Mouse (Mus musculus): ENCODE measurements around the gene Nfix. TPM values are rescaled to one million over a fixed set of nuclear protein-coding genes. Genes with fewer than 3 reads are reported as not detected.

Nfix gene
- polyA plus RNA-seq, 1 experiment from 2014 or later, result 0.87 TPM

- Histone ChIP-seq H3K36me3 (no peaks in the 10 kb centered on the region), H3K4me1 (peaks cover 29% of the 10 kb centered on the region), H3K27ac (no peak overlapping the region), H3K4me3 (no peak overlapping the region), H3K27me3 (ENCODE audit: insufficient read depth, poor library complexity, severe bottlenecking) (peaks cover 100% of the 10 kb centered on the region), H3K9me3 (no peaks in the 10 kb centered on the region)
- WGBS, result 9% methylated on average over 14 of the region's 14 CpGs
- no peak for DNase-seq (ENCODE audit: low spot score)
Measured at GRCm38 (mm10) chr8:84787523-84788302, 12.4 kb downstream of the Nfix start.

- 6% methylated on average over 11 of the region's 11 CpGs for WGBS
- DNase-seq (ENCODE audit: low spot score), result no peak
- H3K9me3 ChIP-seq, result no peaks in the 10 kb centered on the region
- H3K27me3 ChIP-seq (ENCODE audit: insufficient read depth, poor library complexity, severe bottlenecking), result peaks cover 100% of the 10 kb centered on the region
- H3K4me3 ChIP-seq, result no peak overlapping the region
- H3K36me3 ChIP-seq, result no peaks in the 10 kb centered on the region
- H3K4me1 ChIP-seq, result peaks cover 29% of the 10 kb centered on the region
- no peak overlapping the region for H3K27ac ChIP-seq
Measured at GRCm38 (mm10) chr8:84786801-84787467, 13.2 kb downstream of the Nfix start.

- Histone ChIP-seq H3K27ac (no peak overlapping the region), H3K4me1 (peaks cover 33% of the 10 kb centered on the region), H3K27me3 (ENCODE audit: insufficient read depth, poor library complexity, severe bottlenecking) (peaks cover 100% of the 10 kb centered on the region), H3K36me3 (no peaks in the 10 kb centered on the region), H3K4me3 (peak overlapping the region; percentile 25; the same call in 1 of the 2 replicates), H3K9me3 (no peaks in the 10 kb centered on the region)
- DNase-seq (ENCODE audit: low spot score), result no peak
- WGBS, result under 1% methylated on average over 38 of the region's 38 CpGs
Measured at GRCm38 (mm10) chr8:84785756-84786677, 14.1 kb downstream of the Nfix start.

- Histone ChIP-seq H3K4me3 (no peak overlapping the region), H3K9me3 (no peaks in the 10 kb centered on the region), H3K27ac (no peak overlapping the region), H3K27me3 (ENCODE audit: insufficient read depth, poor library complexity, severe bottlenecking) (peaks cover 100% of the 10 kb centered on the region), H3K4me1 (peaks cover 33% of the 10 kb centered on the region), H3K36me3 (no peaks in the 10 kb centered on the region)
- WGBS, result 1% methylated on average over 11 of the region's 11 CpGs
- no peak for DNase-seq (ENCODE audit: low spot score)
Measured at GRCm38 (mm10) chr8:84785506-84785755, 14.7 kb downstream of the Nfix start.

DNA sequence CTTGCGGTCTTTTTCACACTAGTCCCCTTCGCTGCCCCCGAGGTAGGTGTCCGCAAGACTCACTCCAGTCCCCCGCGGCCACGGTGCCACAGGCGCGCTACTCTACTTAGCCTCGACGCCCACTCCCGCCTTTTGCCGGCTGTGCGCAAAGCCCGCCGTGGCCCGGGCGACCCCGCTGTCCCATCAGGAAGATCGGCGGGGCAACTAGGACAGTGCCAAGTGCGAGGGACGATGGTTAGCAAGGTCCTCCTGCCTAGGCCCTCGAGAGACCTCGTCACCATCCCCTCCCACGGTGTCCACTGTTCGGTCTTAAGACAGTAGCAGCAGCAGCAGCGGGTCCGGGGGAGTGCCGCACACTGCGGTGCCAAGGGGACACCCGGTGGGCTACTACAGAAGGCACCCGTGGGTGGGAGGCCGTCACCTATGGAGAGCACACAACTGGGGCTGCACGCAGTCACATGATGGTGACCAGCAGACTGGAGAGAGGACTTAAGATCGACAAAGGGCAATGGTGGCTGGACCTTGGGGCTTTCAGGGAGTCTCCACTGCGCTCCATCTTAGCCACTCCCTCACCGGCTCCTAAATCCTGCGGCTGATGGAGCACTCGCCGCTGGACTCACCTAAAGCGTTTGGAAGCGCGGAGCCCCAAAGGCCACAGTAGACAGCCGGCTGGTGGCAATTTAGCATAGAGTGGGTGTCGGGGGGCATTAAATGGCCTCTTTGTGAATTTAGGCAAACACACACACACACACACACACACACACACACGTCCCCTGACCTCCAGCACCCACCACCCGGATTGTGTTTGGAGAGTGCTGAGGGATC is 15.3 kb downstream of the Nfix start:
- no peak for DNase-seq (ENCODE audit: low spot score)
- no peaks in the 10 kb centered on the region for H3K36me3 ChIP-seq
- H3K27me3 ChIP-seq (ENCODE audit: insufficient read depth, poor library complexity, severe bottlenecking), result peaks cover 100% of the 10 kb centered on the region
- H3K27ac ChIP-seq, result no peak overlapping the region
- peaks cover 29% of the 10 kb centered on the region for H3K4me1 ChIP-seq
- no peaks in the 10 kb centered on the region for H3K9me3 ChIP-seq
- no peak overlapping the region for H3K4me3 ChIP-seq
- 1% methylated on average over 48 of the region's 48 CpGs for WGBS

DNA sequence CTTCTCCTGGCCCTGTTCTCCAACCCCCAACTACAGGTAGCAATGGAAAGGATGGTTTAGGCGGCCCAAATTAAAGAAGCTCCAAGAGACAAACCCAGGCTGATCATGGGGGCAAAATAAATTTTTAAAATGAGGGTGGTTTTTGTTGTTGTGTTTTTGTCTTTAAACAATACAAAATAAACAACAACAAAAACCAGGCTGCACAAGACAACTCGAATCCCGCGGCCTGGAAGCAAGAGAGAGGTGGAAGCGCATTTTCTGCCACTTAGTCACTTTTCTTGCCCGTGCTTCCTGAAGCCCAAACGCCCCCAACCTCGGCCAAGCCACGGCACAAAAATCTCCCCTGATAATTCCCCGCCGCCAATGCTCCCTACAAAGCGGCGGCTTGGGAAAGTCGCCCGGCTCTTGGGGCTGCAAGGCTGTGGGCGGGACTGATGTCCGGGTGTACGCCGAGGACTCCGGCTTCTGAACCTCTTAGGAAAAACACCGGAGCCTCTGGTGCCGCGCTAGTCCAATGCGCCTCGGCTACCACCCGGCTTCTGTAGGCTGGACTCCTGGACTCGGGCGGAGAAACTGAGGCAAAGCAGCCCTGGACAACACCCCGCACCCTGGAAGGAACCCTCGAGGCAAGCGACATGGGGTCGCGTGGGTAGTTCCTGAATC is 16.1 kb downstream of the Nfix start:
- Histone ChIP-seq H3K36me3 (no peaks in the 10 kb centered on the region), H3K4me3 (no peak overlapping the region), H3K27me3 (ENCODE audit: insufficient read depth, poor library complexity, severe bottlenecking) (peaks cover 100% of the 10 kb centered on the region), H3K9me3 (no peaks in the 10 kb centered on the region), H3K27ac (no peak overlapping the region), H3K4me1 (peaks cover 29% of the 10 kb centered on the region)
- DNase-seq (ENCODE audit: low spot score), result no peak
- WGBS, result under 1% methylated on average over 33 of the region's 33 CpGs

DNA sequence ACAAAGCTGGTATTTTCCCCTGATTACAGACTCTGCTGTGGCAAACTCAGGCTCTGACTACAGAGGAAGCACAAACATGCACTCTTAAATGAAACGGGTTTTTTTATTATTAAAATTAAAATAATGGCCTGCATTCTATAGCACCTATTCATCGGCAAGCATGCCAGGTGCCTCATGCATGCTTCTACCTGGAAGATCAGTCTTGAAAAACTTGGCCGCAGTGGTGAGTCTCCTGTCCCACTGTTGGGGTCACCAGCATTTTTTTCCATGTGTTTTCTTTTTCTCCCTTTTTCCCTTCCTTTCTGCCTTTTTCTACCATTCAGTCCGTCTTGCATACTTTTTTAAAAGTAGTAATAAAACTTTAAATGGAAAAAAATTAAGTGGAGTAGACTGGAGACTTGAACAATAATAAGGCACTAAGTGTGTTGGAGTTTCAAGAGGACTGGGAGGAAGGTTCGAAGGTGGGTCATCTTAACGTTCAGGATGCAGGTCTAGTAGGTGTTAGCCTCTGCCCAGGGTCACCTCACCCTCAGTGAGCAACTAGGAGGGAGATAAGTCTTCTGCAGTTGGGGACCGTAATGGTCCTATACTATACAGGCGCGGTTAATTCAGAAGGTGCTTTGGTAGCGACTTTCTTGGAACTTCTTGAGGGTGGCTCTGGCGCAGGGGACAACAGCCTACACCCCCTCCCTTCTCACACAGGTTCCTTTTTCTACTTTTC is 16.8 kb downstream of the Nfix start:
- 4% methylated on average over 11 of the region's 11 CpGs for WGBS
- H3K4me1 ChIP-seq, result peaks cover 29% of the 10 kb centered on the region

DNA sequence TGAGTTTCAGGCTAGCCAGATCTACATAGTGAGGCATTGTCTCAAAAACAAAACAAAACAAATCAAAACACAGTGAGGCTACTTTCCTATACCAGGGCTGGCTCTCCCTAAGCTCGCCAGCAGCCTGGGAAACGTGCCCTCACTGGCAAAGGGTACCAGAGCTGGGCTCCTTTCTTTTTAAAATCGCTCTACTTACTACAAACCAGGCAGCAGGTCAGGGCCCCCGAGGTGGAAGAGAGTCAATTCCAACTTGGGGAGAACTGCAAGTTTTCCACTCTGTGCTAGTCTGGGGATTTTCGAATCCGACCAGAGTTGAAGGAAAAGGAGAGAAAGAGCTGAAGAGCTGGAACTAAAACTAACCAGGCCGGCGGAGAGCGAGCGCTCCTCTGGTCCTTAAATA is 17.5 kb downstream of the Nfix start:
- H3K4me1 ChIP-seq, result peaks cover 29% of the 10 kb centered on the region
- WGBS, result 5% methylated on average over 10 of the region's 10 CpGs
- no peak for DNase-seq (ENCODE audit: low spot score)
- H3K27ac ChIP-seq, result no peak overlapping the region
- H3K4me3 ChIP-seq, result no peak overlapping the region
- peaks cover 100% of the 10 kb centered on the region for H3K27me3 ChIP-seq (ENCODE audit: insufficient read depth, poor library complexity, severe bottlenecking)
- H3K9me3 ChIP-seq, result no peaks in the 10 kb centered on the region
- H3K36me3 ChIP-seq, result no peaks in the 10 kb centered on the region

More for the DNA sequence above, 16.8 kb downstream of the Nfix start:
- Histone ChIP-seq H3K27me3 (ENCODE audit: insufficient read depth, poor library complexity, severe bottlenecking) (peaks cover 100% of the 10 kb centered on the region), H3K4me3 (no peak overlapping the region), H3K27ac (no peak overlapping the region), H3K9me3 (no peaks in the 10 kb centered on the region), H3K36me3 (no peaks in the 10 kb centered on the region)
- no peak for DNase-seq (ENCODE audit: low spot score)

DNA sequence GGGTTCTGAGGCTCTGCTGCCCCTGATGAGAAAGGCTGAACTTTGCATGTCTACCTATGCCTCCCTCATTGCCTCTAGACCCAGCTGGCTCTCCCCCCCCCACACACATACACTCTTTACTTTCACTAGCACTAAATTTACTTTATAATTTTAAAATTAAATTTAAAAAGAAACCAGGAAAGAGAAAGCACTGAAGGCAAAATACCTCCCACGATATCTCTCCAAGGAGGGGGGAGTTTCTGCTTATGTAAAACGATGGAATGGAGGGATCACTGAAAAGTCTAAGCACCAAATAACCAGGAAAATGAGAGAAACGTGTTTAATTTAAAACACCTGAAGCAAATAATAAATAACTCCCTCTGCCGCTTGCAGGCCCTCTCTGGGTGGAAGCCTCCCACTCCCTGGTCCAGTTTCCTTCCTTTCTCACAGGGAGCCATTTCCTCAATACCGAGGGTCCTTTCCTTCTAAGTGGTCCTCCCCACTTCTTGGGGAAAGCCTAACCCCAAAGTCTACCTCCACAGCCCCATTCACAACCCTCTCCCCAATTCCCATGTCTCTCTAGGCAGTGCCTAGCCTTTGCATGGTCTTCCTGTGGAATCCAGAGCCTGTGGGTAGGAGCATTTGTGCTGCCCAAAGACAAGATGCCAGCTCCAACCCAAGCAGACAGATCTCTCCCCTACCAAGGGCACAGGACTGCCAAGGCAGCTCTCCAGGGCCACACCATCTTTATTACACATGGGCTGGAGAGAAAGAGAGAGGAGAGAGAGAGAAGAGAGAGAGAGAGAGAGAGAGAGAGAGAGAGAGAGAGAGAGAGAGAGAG is 18.2 kb downstream of the Nfix start:
- Histone ChIP-seq H3K9me3 (no peaks in the 10 kb centered on the region), H3K4me1 (peaks cover 29% of the 10 kb centered on the region), H3K27me3 (ENCODE audit: insufficient read depth, poor library complexity, severe bottlenecking) (peaks cover 100% of the 10 kb centered on the region), H3K4me3 (no peak overlapping the region), H3K36me3 (no peaks in the 10 kb centered on the region), H3K27ac (no peak overlapping the region)
- 6% methylated on average over 5 of the region's 5 CpGs for WGBS
- DNase-seq (ENCODE audit: low spot score), result no peak

DNA sequence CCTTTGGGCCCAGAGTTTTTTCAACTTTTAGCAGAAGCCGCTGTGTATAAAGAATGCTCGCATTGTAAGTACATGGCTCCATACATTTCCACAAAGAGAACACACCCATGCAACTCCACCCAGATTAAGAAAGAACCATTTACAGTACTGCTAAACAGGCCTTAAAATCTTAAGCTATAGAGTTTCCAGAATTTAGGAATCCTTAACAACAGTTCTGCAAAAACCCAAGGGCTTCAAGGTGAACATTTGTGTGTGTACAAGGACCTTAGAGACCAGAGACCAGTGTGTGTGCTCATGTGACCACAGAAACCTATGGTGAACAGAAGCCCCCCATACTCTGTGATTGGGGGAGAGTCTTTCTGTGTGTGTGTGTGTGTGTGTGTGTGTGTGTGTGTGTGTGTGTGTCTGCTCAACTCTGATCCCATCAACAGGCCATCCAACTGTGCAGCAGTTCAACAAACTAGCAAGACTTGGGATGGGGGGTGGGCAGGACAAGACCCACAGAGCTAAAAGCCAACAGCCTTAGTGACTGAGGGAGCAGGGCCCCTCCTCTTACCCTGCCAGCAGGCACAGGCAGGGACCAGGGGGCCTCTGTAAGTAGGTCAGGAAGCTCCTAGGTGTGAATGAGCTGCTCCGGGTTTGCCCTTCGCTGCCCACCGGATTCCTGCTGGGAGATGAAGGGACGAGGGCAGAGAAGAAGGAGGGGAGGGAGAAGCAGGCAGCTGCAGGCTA is 19.0 kb downstream of the Nfix start:
- Histone ChIP-seq H3K4me3 (no peak overlapping the region), H3K27ac (no peak overlapping the region), H3K4me1 (peaks cover 23% of the 10 kb centered on the region), H3K27me3 (ENCODE audit: insufficient read depth, poor library complexity, severe bottlenecking) (peaks cover 100% of the 10 kb centered on the region), H3K9me3 (no peaks in the 10 kb centered on the region), H3K36me3 (no peaks in the 10 kb centered on the region)
- DNase-seq (ENCODE audit: low spot score), result no peak
- WGBS, result 10% methylated on average over 6 of the region's 6 CpGs

Data from heart, embryonic 10.5 days (tissue).